Mouse (Mus musculus) G1E (cell line): ENCODE results near the gene Maea. TPM values are rescaled to one million over a fixed set of nuclear protein-coding genes. Genes with fewer than 3 reads are reported as not detected.

Experiments
- ATAC-seq: 2 replicates; pipeline ENCODE4 v1.8.0; 2016; ENCODE audit warnings: mild to moderate bottlenecking; ENCODE audit not compliant: insufficient number of reproducible peaks, poor library complexity, low FRiP score, severe bottlenecking; ENCODE audit errors: extremely low read depth
- DNase-seq: peaks from one replicate; pipeline ENCODE4 v3.0.0; 2012; ENCODE audit warnings: low spot score
- H3K27me3 ChIP-seq: 2 replicates; pipeline ENCODE4 v1.6.1; 2012; ENCODE audit warnings: mild to moderate bottlenecking, low read length, inconsistent platforms; ENCODE audit not compliant: insufficient read depth
- H3K36me3 ChIP-seq: replicated peaks from 2 replicates; pipeline ENCODE3; 2012; ENCODE audit warnings: mild to moderate bottlenecking, inconsistent platforms
- H3K4me1 ChIP-seq: 2 replicates; pipeline ENCODE4 v1.6.1; 2012; ENCODE audit warnings: low read depth, low read length, inconsistent platforms, mixed read lengths; ENCODE audit not compliant: insufficient read depth
- H3K4me3 ChIP-seq: 2 replicates; pipeline ENCODE4 v1.5.1; 2012; ENCODE audit warnings: low read depth, mild to moderate bottlenecking, inconsistent platforms, low read length, moderate library complexity, mixed read lengths
- H3K9me3 ChIP-seq: replicated peaks from 2 replicates; pipeline ENCODE4 v1.6.1; 2012; ENCODE audit warnings: inconsistent platforms
- CTCF ChIP-seq: IDR thresholded peaks from 2 replicates; pipeline ENCODE4 v1.5.1; 2012; ENCODE audit warnings: low read depth, low read length, inconsistent platforms, mixed read lengths
- GATA1 ChIP-seq: IDR thresholded peaks from 2 replicates; pipeline ENCODE4 v1.6.1; 2012; ENCODE audit warnings: borderline replicate concordance, low read length, inconsistent platforms, mixed read lengths
- GATA2 ChIP-seq: IDR thresholded peaks from 2 replicates; pipeline ENCODE4 v1.6.1; 2012; ENCODE audit warnings: low read depth, low read length, inconsistent platforms, borderline replicate concordance
- POLR2AphosphoS5 ChIP-seq: IDR thresholded peaks from 2 replicates; pipeline ENCODE4 v1.6.1; 2012; ENCODE audit warnings: low read depth, low read length, inconsistent platforms; ENCODE audit not compliant: insufficient replicate concordance
- TAL1 ChIP-seq: conservative IDR thresholded peaks from 2 replicates; pipeline ENCODE4 v1.6.1; 2012; ENCODE audit warnings: low read depth, low read length, inconsistent platforms, mixed read lengths
- polyA plus RNA-seq: library from polyadenylated mRNA; stranded (reverse); fragments of >175 nt; gene quantifications from 2 replicates; pipeline ENCODE4 v1.2.3, GENCODE M21; 2012
- total RNA-seq, 2 experiments: library from RNA; stranded (forward) in 1 of 2; stranded (reverse) in 1 of 2; fragments of 200-1000 nt in 1 of 2; fragments of >200 nt in 1 of 2; fragmentation: Nextera tagmentation in 1 of 2; gene quantifications; 2 replicates each; pipeline ENCODE4 v1.2.3; 2014 to 2017

Gene Maea
- total and polyA plus RNA-seq, 3 experiments: 42.7 to 264 (median 73.0) TPM

GRCm38 (mm10) chr5:33372331-33373038, 37.2 kb downstream of the Maea start:
- H3K4me3 ChIP-seq: no peak overlapping the region
- no peaks in the 10 kb centered on the region for H3K9me3 ChIP-seq
- H3K4me1 ChIP-seq: peaks cover 23% of the 10 kb centered on the region
- H3K36me3 ChIP-seq: peaks cover 76% of the 10 kb centered on the region
- TF ChIP-seq CTCF (no peak), GATA2 (no peak), POLR2AphosphoS5 (no peak), TAL1 (no peak), GATA1 (no peak)
- no peak for ATAC-seq
- DNase-seq: no peak
- no peaks in the 10 kb centered on the region for H3K27me3 ChIP-seq

DNA sequence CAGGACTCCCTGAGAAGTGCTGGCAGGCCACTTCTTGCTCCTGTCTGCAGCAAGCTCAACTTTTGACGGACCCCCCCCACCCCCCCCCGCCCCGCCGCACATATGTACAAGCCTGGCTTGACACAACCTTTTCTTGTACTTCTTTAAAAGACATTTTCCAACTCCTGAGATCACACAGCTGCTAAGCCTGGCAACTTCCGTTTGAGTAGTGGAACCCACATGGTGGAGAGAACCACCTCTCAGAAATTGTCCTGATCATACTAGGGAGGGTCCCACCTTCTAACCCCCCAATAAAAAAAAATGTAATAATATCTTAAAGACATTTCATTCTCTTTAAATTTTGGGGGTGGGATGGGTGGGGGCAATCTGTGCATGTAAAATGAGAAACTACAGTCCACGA, 41.9 kb downstream of the Maea start:
- Histone ChIP-seq H3K9me3 (no peaks in the 10 kb centered on the region), H3K27me3 (no peaks in the 10 kb centered on the region), H3K36me3 (peaks cover 49% of the 10 kb centered on the region), H3K4me1 (peaks cover 21% of the 10 kb centered on the region), H3K4me3 (no peak overlapping the region)
- no peak for ATAC-seq
- TF ChIP-seq TAL1: no peak
- TF ChIP-seq POLR2AphosphoS5: no peak
- TF ChIP-seq GATA2: no peak
- no peak for TF ChIP-seq CTCF
- no peak for TF ChIP-seq GATA1
- DNase-seq: no peak

DNA sequence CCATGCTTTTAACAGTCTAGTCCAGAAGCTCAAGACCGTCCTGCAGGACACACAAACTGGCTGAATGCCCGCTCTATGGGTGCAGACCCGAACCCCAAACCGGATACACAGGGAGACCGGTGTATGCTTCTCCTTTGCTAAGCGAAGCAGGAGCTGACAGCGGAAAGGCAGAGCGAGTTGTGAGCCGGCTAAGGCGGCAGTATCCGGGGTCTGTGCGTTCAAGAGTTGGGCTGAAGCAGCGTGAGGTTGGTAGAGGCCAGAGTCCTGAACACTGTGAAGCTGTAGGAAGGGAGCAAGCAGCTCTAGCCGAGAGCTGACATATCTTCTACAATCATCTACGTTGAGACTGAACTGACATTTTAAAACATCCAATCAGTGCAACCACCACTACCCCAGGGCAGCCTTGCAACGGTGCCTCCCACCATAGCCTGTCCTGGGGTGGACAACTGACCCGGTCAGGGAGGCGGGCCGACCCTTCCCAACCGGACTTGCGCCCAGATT, 42.5 kb downstream of the Maea start:
- Histone ChIP-seq H3K9me3 (no peaks in the 10 kb centered on the region), H3K4me1 (peaks cover 14% of the 10 kb centered on the region), H3K36me3 (peaks cover 47% of the 10 kb centered on the region), H3K4me3 (peak overlapping the region; percentile 83), H3K27me3 (no peaks in the 10 kb centered on the region)
- DNase-seq: peak; percentile 12
- ATAC-seq: no peak
- TF ChIP-seq TAL1 (no peak), CTCF (no peak), POLR2AphosphoS5 (no peak), GATA1 (no peak), GATA2 (no peak)

GRCm38 (mm10) chr5:33378302-33378854, 43.1 kb downstream of the Maea start, which contains the start of gene Uvssa:
TSS of gene Uvssa (plus strand) at chr5:33378549.
- H3K9me3 ChIP-seq: no peaks in the 10 kb centered on the region
- no peaks in the 10 kb centered on the region for H3K27me3 ChIP-seq
- peaks cover 46% of the 10 kb centered on the region for H3K36me3 ChIP-seq
- peak; percentile 86 for ATAC-seq
- TF ChIP-seq GATA1 (no peak), POLR2AphosphoS5 (no peak), CTCF (no peak)
- H3K4me1 ChIP-seq: peaks cover 14% of the 10 kb centered on the region
- peak; percentile 97 for DNase-seq
- H3K4me3 ChIP-seq: peak within 1 kb of the TSS; percentile 83

DNA sequence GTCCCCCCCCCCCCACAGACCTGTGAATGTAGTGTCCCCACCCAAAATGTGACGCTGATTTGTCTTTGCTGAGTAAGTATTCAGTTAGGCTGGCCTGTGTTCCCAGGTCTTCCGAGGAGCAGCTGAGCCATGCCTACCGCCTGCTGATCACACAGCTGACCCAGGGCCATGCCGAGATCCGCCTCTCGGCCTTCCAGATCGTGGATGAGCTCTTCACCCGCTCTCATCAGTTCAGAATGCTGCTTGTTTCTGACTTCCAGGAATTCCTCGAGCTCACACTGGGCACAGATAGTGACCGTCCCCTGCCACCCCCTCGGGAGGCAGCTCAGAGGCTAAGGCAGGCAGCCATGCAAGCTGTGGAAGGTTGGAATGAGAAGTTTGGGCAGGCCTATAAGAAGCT, 52.2 kb downstream of the Maea start:
- H3K9me3 ChIP-seq: no peaks in the 10 kb centered on the region
- no peak for ATAC-seq
- H3K27me3 ChIP-seq: no peaks in the 10 kb centered on the region
- DNase-seq: no peak
- no peaks in the 10 kb centered on the region for H3K4me1 ChIP-seq
- no peak overlapping the region for H3K4me3 ChIP-seq
- peaks cover 86% of the 10 kb centered on the region for H3K36me3 ChIP-seq
- no peak for TF ChIP-seq POLR2AphosphoS5

- peak; percentile 30 for DNase-seq
- no peak overlapping the region for H3K4me3 ChIP-seq
- peaks cover 5% of the 10 kb centered on the region; the same call in 1 of the 2 replicates for H3K4me1 ChIP-seq
- TF ChIP-seq CTCF (peak; percentile 89), GATA1 (no peak)
- ATAC-seq: peak; percentile 49
- H3K27me3 ChIP-seq: no peaks in the 10 kb centered on the region
- H3K9me3 ChIP-seq: no peaks in the 10 kb centered on the region
- H3K36me3 ChIP-seq: peaks cover 84% of the 10 kb centered on the region
Measured at GRCm38 (mm10) chr5:33393803-33394202, 58.5 kb downstream of the Maea start.

DNA sequence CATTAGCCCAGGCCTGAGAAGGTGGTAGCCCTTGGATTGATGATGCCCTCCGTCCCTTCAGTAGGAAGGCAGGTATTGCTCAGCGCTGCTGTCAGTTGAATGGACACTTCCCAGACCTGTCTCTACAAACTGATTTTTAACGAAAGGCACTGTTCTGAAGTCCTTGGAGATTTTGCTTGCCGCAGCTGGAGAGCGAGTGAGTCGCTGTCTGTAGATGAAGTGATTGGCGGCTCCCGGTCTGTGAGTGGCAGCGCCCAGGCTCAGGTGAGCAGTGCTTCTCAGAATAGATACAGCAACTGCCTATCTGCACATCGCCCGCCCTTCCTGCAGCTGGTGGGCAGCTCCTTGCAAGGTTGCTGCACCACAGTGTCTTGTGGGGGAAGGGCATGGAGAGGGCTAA, 60.4 kb downstream of the Maea start:
- peaks cover 78% of the 10 kb centered on the region for H3K36me3 ChIP-seq
- no peak for ATAC-seq

More for the DNA sequence above, 60.4 kb downstream of the Maea start:
- no peak for TF ChIP-seq GATA1
- TF ChIP-seq POLR2AphosphoS5: no peak
- no peak for TF ChIP-seq CTCF
- no peak for TF ChIP-seq GATA2
- no peak for TF ChIP-seq TAL1
- Histone ChIP-seq H3K9me3 (no peaks in the 10 kb centered on the region), H3K4me1 (peaks cover 5% of the 10 kb centered on the region; the same call in 1 of the 2 replicates), H3K27me3 (no peaks in the 10 kb centered on the region), H3K4me3 (no peak overlapping the region)
- no peak for DNase-seq
